Mouse (Mus musculus) intestine, embryonic 14.5 days (tissue): ENCODE results near the gene Gfi1. TPM values are rescaled to one million over a fixed set of nuclear protein-coding genes. Genes with fewer than 3 reads are reported as not detected.

ENCODE experiments used
- ATAC-seq: fragments of 200-750 bp; cut with Nextera tagmentation; replicated peaks from 2 replicates; pipeline ENCODE4 v1.8.0; 2017; ENCODE audit warnings: low read depth, moderate number of reproducible peaks, moderate TSS enrichment, moderate library complexity; ENCODE audit not compliant: low FRiP score, low TSS enrichment
- DNase-seq: peaks from one replicate; pipeline ENCODE4 v3.0.0-alpha.2; 2018; ENCODE audit warnings: low spot score
- H3K27ac ChIP-seq: fragments of 300-500 bp; sonication (generic); 2 replicates; pipeline ENCODE4 v1.5.1; 2014; ENCODE audit warnings: low read depth, mild to moderate bottlenecking, control low read depth
- H3K27me3 ChIP-seq: fragments of 300-500 bp; sonication (generic); replicated peaks from 2 replicates; pipeline ENCODE4 v1.6.1; 2014; ENCODE audit warnings: low read length, control low read depth; ENCODE audit not compliant: control insufficient read depth, insufficient read depth
- H3K36me3 ChIP-seq: fragments of 300-500 bp; sonication (generic); 2 replicates; pipeline ENCODE4 v1.6.1; 2014; ENCODE audit warnings: low read length, control low read depth; ENCODE audit not compliant: control insufficient read depth, insufficient read depth
- H3K4me1 ChIP-seq: fragments of 300-500 bp; sonication (generic); replicated peaks from 2 replicates; pipeline ENCODE4 v1.6.1; 2014; ENCODE audit warnings: low read length, control low read depth, mixed read lengths; ENCODE audit not compliant: control insufficient read depth, insufficient read depth
- H3K4me2 ChIP-seq: fragments of 300-500 bp; sonication (generic); 2 replicates; pipeline ENCODE4 v1.6.1; 2014; ENCODE audit warnings: low read length
- H3K4me3 ChIP-seq: fragments of 300-500 bp; sonication (generic); 2 replicates; pipeline ENCODE4 v1.5.1; 2014; ENCODE audit warnings: low read depth, low read length, control low read depth, mixed read lengths
- H3K9ac ChIP-seq: fragments of 300-500 bp; sonication (generic); 2 replicates; pipeline ENCODE4 v1.6.1; 2014; ENCODE audit warnings: mild to moderate bottlenecking, low read length
- H3K9me3 ChIP-seq: fragments of 300-500 bp; sonication (generic); 2 replicates; pipeline ENCODE4 v1.6.1; 2016; ENCODE audit warnings: low read length, control low read depth; ENCODE audit not compliant: control insufficient read depth
- WGBS: fragments of 180-500 bp; shearing (Covaris S2); extraction: QIAGEN DNeasy Blood & Tissue Kit; methylation state at CpG from one replicate; pipeline ENCODE4 v1.1.7; 2014; 5-methylcytosine and 5-hydroxymethylcytosine counted together
- polyA plus RNA-seq: library from polyadenylated mRNA; unstranded; fragments of >200 nt; fragmentation: Nextera tagmentation; extraction: Ambion mirVana; gene quantifications from 2 replicates; pipeline ENCODE4 v1.2.1, GENCODE M21; 2014

Gene Gfi1
- polyA plus RNA-seq, result 0.69 and 1.4 TPM in 2 replicates

DNA sequence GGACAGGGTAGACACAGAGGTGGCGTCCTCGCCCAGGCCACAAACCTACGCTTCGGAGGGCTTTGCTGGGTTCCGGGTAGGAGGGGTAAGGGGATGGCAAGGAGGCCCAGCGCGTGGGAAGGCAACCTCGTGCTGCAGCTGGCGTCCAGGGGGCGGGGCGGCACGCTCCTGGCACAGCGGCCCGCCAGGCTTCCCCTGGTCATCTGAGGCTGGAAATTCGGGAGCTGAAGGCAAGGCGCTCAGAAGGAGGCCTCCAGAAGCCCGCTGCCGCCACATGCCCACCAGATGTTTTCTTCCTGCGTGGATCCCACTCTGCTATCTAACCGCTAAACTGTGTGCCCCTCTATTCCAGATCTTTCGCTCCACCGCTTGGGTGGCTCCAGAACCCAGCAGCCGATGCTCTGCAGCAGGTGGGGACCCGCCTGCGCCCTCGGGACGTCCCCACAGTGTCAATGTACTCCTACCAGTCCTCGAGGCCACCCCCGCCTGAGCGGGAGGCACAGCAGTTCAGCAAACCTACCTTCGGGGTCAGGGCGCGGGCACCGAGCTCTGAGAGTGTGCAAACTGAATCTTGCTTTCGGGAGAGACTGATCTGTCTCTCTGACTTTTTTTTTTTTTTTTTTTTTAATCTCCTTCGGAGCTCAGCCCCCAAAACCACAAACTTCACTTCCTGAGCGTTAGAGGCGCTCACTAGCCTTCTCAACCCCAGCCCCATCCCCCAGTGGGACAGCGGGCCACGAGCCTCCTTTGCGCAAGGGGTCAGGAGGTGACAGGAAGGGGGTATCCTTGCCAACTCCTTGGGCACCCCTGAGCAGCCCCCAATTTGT, at the start of gene Gfi1:
Gene Gfi1, minus strand, starts transcription at position 602 of the 827 bp plus-strand sequence.
- WGBS, result under 1% methylated on average over 41 of the region's 41 CpGs
- peak; percentile 69 for DNase-seq
- H3K9me3 ChIP-seq, result no peaks in the 10 kb centered on the region
- H3K36me3 ChIP-seq, result no peaks in the 10 kb centered on the region
- peak within 1 kb of the TSS; percentile 27 for H3K4me3 ChIP-seq
- no peak within 1 kb of the TSS for H3K27ac ChIP-seq
- H3K4me1 ChIP-seq, result peaks cover 38% of the 10 kb centered on the region
- peaks cover 97% of the 10 kb centered on the region for H3K27me3 ChIP-seq
- H3K9ac ChIP-seq, result no peak within 1 kb of the TSS
- no peak for ATAC-seq
- H3K4me2 ChIP-seq, result peak within 1 kb of the TSS; percentile 47

DNA sequence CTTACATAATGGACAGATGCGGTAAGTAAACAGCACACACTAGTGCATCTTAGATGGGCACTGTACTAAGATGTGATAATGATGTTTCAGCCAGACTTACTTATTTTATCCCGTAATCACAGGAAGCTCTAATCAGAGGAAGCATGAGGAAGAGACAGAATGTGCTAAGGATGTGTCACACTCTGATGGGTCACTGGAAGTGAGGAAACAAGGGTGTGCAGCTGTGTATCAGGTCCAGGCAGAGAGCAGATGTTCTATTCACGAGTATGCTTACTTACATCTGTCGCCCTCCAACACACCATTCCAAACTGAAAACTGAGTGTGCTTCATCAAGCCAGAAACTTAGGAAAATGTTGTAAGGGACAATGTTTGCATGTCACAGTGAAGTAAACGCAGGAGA, 46.2 kb upstream of the Gfi1 start:
- no peak for ATAC-seq
- 0 out of 2 replicates have a peak, but pooled peaks cover 4% of the 10 kb centered on the region for H3K4me1 ChIP-seq
- H3K4me2 ChIP-seq, result no peak overlapping the region
- DNase-seq, result no peak
- no peak overlapping the region for H3K27ac ChIP-seq
- no peaks in the 10 kb centered on the region for H3K27me3 ChIP-seq
- H3K9ac ChIP-seq, result no peak overlapping the region
- H3K9me3 ChIP-seq, result no peaks in the 10 kb centered on the region
- peaks cover 7% of the 10 kb centered on the region; the same call in 1 of the 2 replicates for H3K36me3 ChIP-seq
- WGBS, result 63% methylated on average over 5 of the region's 5 CpGs
- H3K4me3 ChIP-seq, result no peak overlapping the region

DNA sequence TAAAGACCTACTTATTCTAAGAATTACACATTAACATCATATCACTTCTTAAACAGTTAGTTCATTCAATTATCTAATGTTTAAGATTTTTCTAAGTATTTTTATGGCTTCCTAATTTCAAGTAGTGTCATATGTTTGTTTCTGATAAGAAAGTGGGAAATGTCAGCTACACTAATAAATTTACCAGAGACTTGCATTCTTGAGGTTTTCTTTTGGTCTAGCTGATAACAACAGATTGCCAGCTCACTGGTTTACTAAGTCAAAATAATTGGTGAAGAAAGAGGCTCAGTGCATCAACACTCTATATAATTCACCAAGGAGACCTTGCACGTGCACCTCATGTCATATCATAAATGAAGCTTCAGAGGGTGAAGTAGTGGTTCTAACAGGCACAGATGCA, 42.4 kb upstream of the Gfi1 start:
- H3K9ac ChIP-seq, result no peak overlapping the region
- H3K9me3 ChIP-seq, result no peaks in the 10 kb centered on the region
- 95% methylated on average over 1 of the region's 1 CpGs for WGBS
- no peaks in the 10 kb centered on the region for H3K27me3 ChIP-seq
- no peak overlapping the region for H3K27ac ChIP-seq
- no peak for ATAC-seq
- no peak overlapping the region for H3K4me3 ChIP-seq
- DNase-seq, result no peak
- 0 out of 2 replicates have a peak, but pooled peaks cover 4% of the 10 kb centered on the region for H3K4me1 ChIP-seq
- no peaks in the 10 kb centered on the region; the same call in 1 of the 2 replicates for H3K36me3 ChIP-seq
- H3K4me2 ChIP-seq, result no peak overlapping the region

DNA sequence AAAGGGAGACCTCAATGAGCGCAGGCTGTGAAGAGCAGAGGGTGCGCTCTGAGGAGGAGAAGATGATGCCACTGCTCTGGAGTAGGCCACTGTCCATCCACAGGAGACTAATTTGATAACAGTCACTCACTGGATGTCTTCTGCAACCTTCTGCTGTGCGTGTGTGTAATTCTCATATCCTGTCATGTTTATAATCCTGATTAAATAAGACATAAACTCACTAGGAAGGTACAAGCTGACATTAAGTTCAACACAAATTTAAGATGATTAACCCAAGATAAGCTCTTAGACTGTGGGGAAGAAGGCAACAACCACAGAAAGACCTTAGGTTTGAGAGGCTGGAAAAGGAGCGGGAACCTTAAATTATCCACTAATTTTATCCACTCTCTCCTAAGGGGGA, 40.1 kb upstream of the Gfi1 start:
- 84% methylated on average over 4 of the region's 4 CpGs for whole genome bisulfite sequencing
- no peak overlapping the region for H3K4me2 ChIP-seq

DNA sequence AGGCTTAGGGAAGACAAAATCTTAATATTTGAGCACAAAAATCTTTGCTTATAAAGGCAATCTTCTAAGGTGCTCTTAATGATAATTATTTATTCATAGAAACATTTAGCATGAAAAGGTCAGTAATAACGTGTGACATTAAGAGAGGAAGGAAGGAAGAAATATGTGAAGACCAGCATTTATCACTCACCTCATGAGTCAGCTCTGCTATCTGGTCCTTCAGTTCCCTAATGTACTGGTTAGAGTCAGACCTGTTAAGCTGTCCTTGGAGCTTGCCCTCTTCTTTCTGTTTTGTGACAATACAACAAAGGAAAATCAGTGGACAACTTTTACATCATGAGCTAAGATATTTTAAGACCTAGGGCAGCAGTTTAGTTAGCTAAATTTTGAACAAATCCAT, 38.6 kb upstream of the Gfi1 start:
- no peak overlapping the region for H3K27ac ChIP-seq
- no peak overlapping the region for H3K4me2 ChIP-seq
- H3K36me3 ChIP-seq, result no peaks in the 10 kb centered on the region; the same call in 1 of the 2 replicates
- ATAC-seq (no peak), DNase-seq (no peak)
- H3K9me3 ChIP-seq, result no peaks in the 10 kb centered on the region
- no peaks in the 10 kb centered on the region for H3K27me3 ChIP-seq
- H3K9ac ChIP-seq, result no peak overlapping the region
- no peak overlapping the region for H3K4me3 ChIP-seq
- 76% methylated on average over 1 of the region's 1 CpGs for WGBS
- no peaks in the 10 kb centered on the region for H3K4me1 ChIP-seq

More for the DNA sequence above, 40.1 kb upstream of the Gfi1 start:
- no peak overlapping the region for H3K9ac ChIP-seq
- H3K27me3 ChIP-seq, result no peaks in the 10 kb centered on the region
- H3K9me3 ChIP-seq, result no peaks in the 10 kb centered on the region
- H3K36me3 ChIP-seq, result no peaks in the 10 kb centered on the region; the same call in 1 of the 2 replicates
- no peak overlapping the region for H3K4me3 ChIP-seq
- DNase-seq (no peak), ATAC-seq (no peak)
- no peak overlapping the region for H3K27ac ChIP-seq
- H3K4me1 ChIP-seq, result no peaks in the 10 kb centered on the region

DNA sequence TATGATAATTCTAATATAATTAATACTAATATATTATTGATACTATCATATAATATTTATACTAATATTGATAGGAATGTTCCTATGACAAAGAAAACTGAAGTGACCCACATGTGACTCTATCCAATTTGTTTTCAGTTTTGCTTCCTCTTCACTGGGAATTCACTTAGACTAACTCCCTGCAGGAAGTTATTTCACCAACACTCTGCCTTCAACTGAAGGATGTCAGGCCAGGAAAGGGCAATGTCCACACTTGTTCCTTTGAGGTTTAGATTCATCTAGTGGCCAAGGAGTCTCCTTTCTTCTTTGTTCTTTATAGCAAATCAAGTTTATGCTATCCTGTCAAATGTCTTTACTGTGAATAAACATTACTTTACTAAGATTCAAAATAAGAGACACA, 37.8 kb upstream of the Gfi1 start:
- ATAC-seq (no peak), DNase-seq (no peak)
- H3K27me3 ChIP-seq, result no peaks in the 10 kb centered on the region
- H3K9me3 ChIP-seq, result no peaks in the 10 kb centered on the region
- no peak overlapping the region for H3K27ac ChIP-seq
- H3K4me3 ChIP-seq, result no peak overlapping the region
- H3K36me3 ChIP-seq, result no peaks in the 10 kb centered on the region; the same call in 1 of the 2 replicates
- H3K4me1 ChIP-seq, result no peaks in the 10 kb centered on the region
- no peak overlapping the region for H3K4me2 ChIP-seq
- H3K9ac ChIP-seq, result no peak overlapping the region

DNA sequence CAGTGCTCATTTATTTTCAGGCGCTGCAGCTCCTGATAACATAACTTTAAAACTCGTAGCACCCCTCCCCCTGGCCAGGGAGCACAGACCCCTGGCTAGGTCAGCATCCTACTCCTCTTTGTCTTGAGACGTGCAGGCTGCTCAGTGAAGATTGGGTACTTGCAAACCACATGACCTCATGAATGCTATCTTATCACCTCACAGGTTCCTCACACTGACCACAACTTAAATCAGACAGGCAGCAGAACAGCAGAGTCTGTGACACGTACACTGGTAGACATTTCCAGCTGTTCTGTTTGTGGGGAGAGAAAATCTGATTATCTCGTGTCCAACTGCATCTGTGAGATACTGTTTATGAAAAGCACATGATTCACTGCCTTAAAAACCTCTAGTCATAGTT, 33.3 kb upstream of the Gfi1 start:
- H3K9me3 ChIP-seq, result no peaks in the 10 kb centered on the region
- H3K4me2 ChIP-seq, result no peak overlapping the region
- no peaks in the 10 kb centered on the region for H3K4me1 ChIP-seq
- H3K36me3 ChIP-seq, result peaks cover 6% of the 10 kb centered on the region; the same call in 1 of the 2 replicates
- H3K4me3 ChIP-seq, result no peak overlapping the region
- 36% methylated on average over 5 of the region's 5 CpGs for WGBS
- H3K9ac ChIP-seq, result no peak overlapping the region
- H3K27me3 ChIP-seq, result no peaks in the 10 kb centered on the region
- no peak for ATAC-seq
- DNase-seq, result no peak
- no peak overlapping the region for H3K27ac ChIP-seq

DNA sequence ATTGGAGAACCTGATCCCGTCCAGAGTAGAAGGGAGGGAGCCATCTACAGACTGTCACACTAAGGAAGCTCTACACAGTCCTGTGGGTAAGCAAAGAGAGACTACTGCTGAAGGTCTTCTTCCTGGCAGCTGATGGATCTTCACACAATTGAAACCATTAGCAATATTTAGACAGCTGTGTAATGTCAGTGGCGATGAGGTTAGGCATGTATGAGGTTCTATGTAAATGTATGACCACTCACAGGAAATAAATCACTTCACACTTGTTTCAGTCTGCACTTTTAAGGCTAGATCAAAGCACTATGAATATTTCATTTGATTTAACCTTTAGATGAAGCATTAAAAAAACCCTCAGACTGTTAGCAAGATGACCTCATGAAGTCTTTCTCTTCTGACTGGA, 30.2 kb upstream of the Gfi1 start:
- no peaks in the 10 kb centered on the region for H3K4me1 ChIP-seq
- ATAC-seq (no peak), DNase-seq (no peak)
- no peak overlapping the region for H3K4me2 ChIP-seq
- no peak overlapping the region for H3K27ac ChIP-seq
- H3K27me3 ChIP-seq, result no peaks in the 10 kb centered on the region
- H3K9ac ChIP-seq, result no peak overlapping the region
- H3K4me3 ChIP-seq, result no peak overlapping the region
- H3K9me3 ChIP-seq, result no peaks in the 10 kb centered on the region
- WGBS, result 74% methylated on average over 2 of the region's 2 CpGs
- H3K36me3 ChIP-seq, result 0 out of 2 replicates have a peak, but pooled peaks cover 6% of the 10 kb centered on the region

DNA sequence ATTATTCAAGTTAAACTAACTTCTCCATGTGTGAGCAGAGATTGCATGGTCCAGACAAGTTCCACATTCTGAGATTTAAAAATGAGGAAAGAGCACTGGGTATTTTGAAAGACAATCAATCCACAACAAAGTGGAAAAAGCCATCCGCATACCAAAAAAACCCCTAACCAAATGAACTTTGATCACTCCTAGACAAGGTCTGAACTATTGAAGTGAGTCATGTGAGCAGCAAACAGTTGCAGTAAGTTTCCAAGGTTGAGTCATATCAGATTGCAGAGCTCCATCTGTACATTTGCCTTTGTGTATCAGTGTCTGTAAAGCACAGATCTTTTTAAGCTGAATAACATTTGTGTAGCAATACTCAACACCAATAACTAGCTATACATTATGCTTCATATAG, 28.9 kb upstream of the Gfi1 start:
- Histone ChIP-seq H3K4me1 (no peaks in the 10 kb centered on the region), H3K27ac (no peak overlapping the region), H3K4me2 (no peak overlapping the region), H3K27me3 (no peaks in the 10 kb centered on the region), H3K36me3 (peaks cover 6% of the 10 kb centered on the region; the same call in 1 of the 2 replicates), H3K9me3 (no peaks in the 10 kb centered on the region), H3K9ac (no peak overlapping the region), H3K4me3 (no peak overlapping the region)
- no peak for ATAC-seq
- WGBS, result 87% methylated on average over 1 of the region's 1 CpGs
- DNase-seq, result no peak
